Mouse (Mus musculus) kidney, embryonic 15.5 days (tissue): ENCODE data around the gene Phf1. TPM values are rescaled to one million over a fixed set of nuclear protein-coding genes. Genes with fewer than 3 reads are reported as not detected.

Experiments
- ATAC-seq: fragments of 200-750 bp; cut with Nextera tagmentation; replicated peaks from 2 replicates; pipeline ENCODE4 v1.8.0; 2017; ENCODE audit warnings: moderate TSS enrichment; ENCODE audit not compliant: low FRiP score
- H3K27ac ChIP-seq: fragments of 300-500 bp; sonication (generic); 2 replicates; pipeline ENCODE4 v1.5.1; 2015; ENCODE audit warnings: mild to moderate bottlenecking, inconsistent platforms
- H3K27me3 ChIP-seq: fragments of 300-500 bp; sonication (generic); 2 replicates; pipeline ENCODE4 v1.6.1; 2015; ENCODE audit warnings: inconsistent platforms
- H3K36me3 ChIP-seq: fragments of 300-500 bp; sonication (generic); 2 replicates; pipeline ENCODE4 v1.6.1; 2015; ENCODE audit warnings: inconsistent platforms
- H3K4me1 ChIP-seq: fragments of 300-500 bp; sonication (generic); 2 replicates; pipeline ENCODE4 v1.6.1; 2015; ENCODE audit warnings: inconsistent platforms
- H3K4me2 ChIP-seq: fragments of 300-500 bp; sonication (generic); 2 replicates; pipeline ENCODE4 v1.6.1; 2015; ENCODE audit warnings: moderate library complexity, mild to moderate bottlenecking, inconsistent platforms
- H3K4me3 ChIP-seq: fragments of 300-500 bp; sonication (generic); replicated peaks from 2 replicates; pipeline ENCODE4 v1.5.1; 2015; ENCODE audit warnings: mild to moderate bottlenecking, inconsistent platforms
- H3K9ac ChIP-seq: fragments of 300-500 bp; sonication (generic); 2 replicates; pipeline ENCODE4 v1.6.1; 2015; ENCODE audit warnings: mild to moderate bottlenecking, inconsistent platforms
- H3K9me3 ChIP-seq: fragments of 300-500 bp; sonication (generic); replicated peaks from 2 replicates; pipeline ENCODE4 v1.6.1; 2016; ENCODE audit warnings: inconsistent platforms
- WGBS: fragments of 180-500 bp; shearing (Covaris S2); methylation state at CpG from one replicate; pipeline ENCODE4 v1.1.7; 2015; ENCODE audit warnings: mixed read lengths; 5-methylcytosine and 5-hydroxymethylcytosine counted together
- polyA plus RNA-seq: library from polyadenylated mRNA; unstranded; fragments of >200 nt; fragmentation: Nextera tagmentation; extraction: Ambion mirVana; gene quantifications from 2 replicates; pipeline ENCODE4 v1.2.1, GENCODE M21; 2015

Phf1 gene
- polyA plus RNA-seq, 1 experiment from 2014 or later = 8.7 TPM

- Histone ChIP-seq H3K4me1 (peaks cover 23% of the 10 kb centered on the region), H3K36me3 (peaks cover 70% of the 10 kb centered on the region), H3K4me2 (no peak overlapping the region), H3K27ac (no peak overlapping the region), H3K9ac (no peak overlapping the region), H3K4me3 (no peak overlapping the region), H3K9me3 (no peaks in the 10 kb centered on the region), H3K27me3 (no peaks in the 10 kb centered on the region)
- no peak for ATAC-seq
- 90% methylated on average over 18 of the region's 18 CpGs for WGBS
These were observed 24.0 kb downstream of the Phf1 start for GRCm38 (mm10) chr17:26956895-26957294.

- no peak for ATAC-seq
- WGBS = 95% methylated on average over 5 of the region's 5 CpGs
- H3K4me3 ChIP-seq = no peak overlapping the region
- H3K27ac ChIP-seq = no peak overlapping the region
- H3K27me3 ChIP-seq = no peaks in the 10 kb centered on the region
- no peak overlapping the region for H3K9ac ChIP-seq
- H3K36me3 ChIP-seq = peaks cover 77% of the 10 kb centered on the region
- peaks cover 13% of the 10 kb centered on the region for H3K4me1 ChIP-seq
- no peaks in the 10 kb centered on the region for H3K9me3 ChIP-seq
- no peak overlapping the region for H3K4me2 ChIP-seq
These were observed 25.0 kb downstream of the Phf1 start for GRCm38 (mm10) chr17:26957872-26958271.

DNA sequence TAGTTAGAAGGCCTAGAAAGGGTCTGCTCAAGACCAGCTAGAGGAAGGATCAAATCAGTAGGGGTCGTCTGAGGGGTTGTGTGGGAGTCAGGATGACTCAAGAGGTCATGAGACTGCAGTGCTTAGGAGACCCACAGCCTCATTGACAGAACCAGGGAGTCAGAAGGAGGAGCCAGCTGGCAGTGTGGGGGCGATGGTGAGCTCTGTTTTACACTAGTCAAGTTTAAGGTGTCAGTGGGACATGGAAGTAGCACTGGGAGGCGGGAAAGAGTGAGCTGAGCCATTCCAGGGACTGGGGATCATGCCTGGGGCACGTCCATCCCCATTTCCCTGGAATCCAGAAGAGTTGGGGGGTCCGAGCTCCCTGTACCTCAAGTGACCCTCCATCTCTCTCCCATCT lies 26.0 kb downstream of the Phf1 start:
- H3K4me3 ChIP-seq = no peak overlapping the region
- no peaks in the 10 kb centered on the region for H3K9me3 ChIP-seq
- H3K4me1 ChIP-seq = peaks cover 3% of the 10 kb centered on the region
- no peak for ATAC-seq
- H3K27me3 ChIP-seq = no peaks in the 10 kb centered on the region
- H3K4me2 ChIP-seq = no peak overlapping the region
- no peak overlapping the region for H3K9ac ChIP-seq
- 49% methylated on average over 5 of the region's 5 CpGs for WGBS
- no peak overlapping the region for H3K27ac ChIP-seq
- peaks cover 83% of the 10 kb centered on the region for H3K36me3 ChIP-seq

DNA sequence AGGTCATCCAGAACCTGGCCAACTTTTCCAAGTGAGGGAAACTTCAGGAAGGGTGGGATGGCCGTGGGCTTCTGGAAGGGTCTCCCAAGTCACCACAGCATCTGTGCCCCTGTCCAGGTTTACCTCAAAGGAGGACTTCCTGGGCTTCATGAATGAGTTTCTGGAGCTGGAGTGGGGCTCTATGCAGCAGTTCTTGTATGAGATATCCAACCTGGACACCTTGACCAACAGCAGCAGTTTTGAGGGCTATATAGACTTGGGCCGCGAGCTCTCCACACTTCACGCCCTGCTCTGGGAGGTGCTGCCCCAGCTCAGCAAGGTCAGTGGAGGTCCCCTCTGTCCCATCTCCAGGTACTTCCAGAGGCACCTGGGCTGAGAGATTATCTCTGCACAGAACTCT lies 27.0 kb downstream of the Phf1 start:
- ATAC-seq = no peak
- Histone ChIP-seq H3K4me3 (no peak overlapping the region), H3K36me3 (peaks cover 90% of the 10 kb centered on the region), H3K9me3 (no peaks in the 10 kb centered on the region), H3K4me2 (no peak overlapping the region), H3K27me3 (no peaks in the 10 kb centered on the region), H3K9ac (no peak overlapping the region), H3K4me1 (no peaks in the 10 kb centered on the region), H3K27ac (no peak overlapping the region)
- WGBS = 92% methylated on average over 4 of the region's 4 CpGs

GRCm38 (mm10) chr17:26961572-26962240 lies 28.9 kb downstream of the Phf1 start:
- H3K27me3 ChIP-seq = no peaks in the 10 kb centered on the region

DNA sequence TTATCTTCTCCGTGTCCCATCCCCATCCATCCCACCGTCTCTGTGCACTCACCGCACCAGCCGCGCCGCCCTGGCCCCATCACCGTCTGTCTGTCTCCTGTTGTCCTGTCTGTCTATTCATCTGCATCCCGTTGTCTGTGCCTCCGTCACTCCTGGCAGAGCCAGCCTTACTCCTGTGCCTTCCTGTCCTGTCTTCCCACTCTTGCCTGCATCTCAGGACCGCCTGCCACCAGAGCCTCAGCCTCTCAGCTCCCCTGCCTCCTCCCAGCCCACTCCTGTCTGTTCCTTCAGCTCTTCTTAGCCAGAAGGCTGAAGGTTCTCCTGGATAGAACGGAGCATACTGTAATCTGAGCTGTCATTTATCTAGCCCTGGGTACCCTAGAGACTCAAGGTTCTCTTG lies 34.1 kb downstream of the Phf1 start:
- Histone ChIP-seq H3K27ac (no peak overlapping the region), H3K4me3 (no peak overlapping the region), H3K4me1 (peaks cover 13% of the 10 kb centered on the region), H3K4me2 (no peak overlapping the region), H3K27me3 (no peaks in the 10 kb centered on the region), H3K36me3 (peaks cover 72% of the 10 kb centered on the region), H3K9ac (no peak overlapping the region), H3K9me3 (no peaks in the 10 kb centered on the region)
- 89% methylated on average over 11 of the region's 11 CpGs for WGBS
- no peak for ATAC-seq

More at GRCm38 (mm10) chr17:26961572-26962240, 28.9 kb downstream of the Phf1 start:
- no peaks in the 10 kb centered on the region for H3K9me3 ChIP-seq
- no peak overlapping the region for H3K9ac ChIP-seq
- H3K36me3 ChIP-seq = peaks cover 90% of the 10 kb centered on the region
- no peak for ATAC-seq
- no peak overlapping the region for H3K4me3 ChIP-seq
- H3K4me2 ChIP-seq = no peak overlapping the region
- H3K27ac ChIP-seq = no peak overlapping the region
- WGBS = 94% methylated on average over 21 of the region's 21 CpGs
- no peaks in the 10 kb centered on the region for H3K4me1 ChIP-seq

DNA sequence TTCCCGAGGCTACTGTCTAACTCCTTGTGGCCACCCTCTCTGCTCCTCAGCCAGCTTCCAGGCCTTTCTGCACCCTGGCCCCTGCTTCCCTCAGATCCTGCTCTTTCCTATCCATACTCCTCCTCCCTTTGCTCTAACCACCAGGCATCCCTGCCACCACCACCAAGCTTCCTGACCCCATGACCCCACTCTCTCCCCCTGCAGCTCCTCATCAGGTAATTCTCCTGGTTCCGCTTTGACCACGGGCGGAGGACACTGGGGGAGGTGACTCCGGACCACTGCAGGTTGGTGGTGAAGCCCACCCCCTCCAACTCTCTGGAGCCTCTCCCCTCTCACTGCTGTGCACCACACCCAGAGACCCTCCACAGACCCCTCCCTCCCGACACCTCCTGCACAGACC lies 34.6 kb downstream of the Phf1 start:
- WGBS = 86% methylated on average over 6 of the region's 6 CpGs
- no peak overlapping the region for H3K27ac ChIP-seq
- H3K27me3 ChIP-seq = no peaks in the 10 kb centered on the region
- H3K4me1 ChIP-seq = peaks cover 17% of the 10 kb centered on the region
- H3K4me3 ChIP-seq = no peak overlapping the region
- no peak for ATAC-seq
- H3K9me3 ChIP-seq = no peaks in the 10 kb centered on the region
- H3K9ac ChIP-seq = no peak overlapping the region
- peaks cover 67% of the 10 kb centered on the region for H3K36me3 ChIP-seq
- no peak overlapping the region for H3K4me2 ChIP-seq

DNA sequence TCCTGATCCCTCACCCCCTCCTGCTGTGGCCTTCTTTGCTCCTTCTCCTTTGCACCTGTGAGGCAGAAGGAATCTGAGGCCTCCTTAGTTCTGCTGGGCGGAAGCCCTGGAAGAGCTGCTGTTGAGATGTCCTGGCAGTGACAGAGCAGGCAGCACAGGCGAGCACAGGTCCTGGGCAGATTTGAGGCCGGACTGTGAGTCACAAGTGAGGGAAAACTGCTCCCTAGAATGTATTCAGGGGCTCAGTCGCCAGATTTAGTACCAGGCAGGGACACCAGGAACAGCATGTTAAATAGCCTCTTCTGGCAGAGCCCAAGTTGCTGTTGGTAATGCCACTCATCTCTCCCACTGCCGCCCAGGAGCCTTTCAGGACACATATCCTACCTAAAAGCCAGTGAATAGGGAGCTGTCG lies 35.4 kb downstream of the Phf1 start:
- no peaks in the 10 kb centered on the region for H3K27me3 ChIP-seq
- no peak overlapping the region for H3K4me3 ChIP-seq
- no peak overlapping the region for H3K4me2 ChIP-seq
- no peak overlapping the region for H3K27ac ChIP-seq
- peaks cover 60% of the 10 kb centered on the region for H3K36me3 ChIP-seq
- ATAC-seq = no peak
- H3K9ac ChIP-seq = no peak overlapping the region
- no peaks in the 10 kb centered on the region for H3K9me3 ChIP-seq
- peaks cover 18% of the 10 kb centered on the region for H3K4me1 ChIP-seq
- whole genome bisulfite sequencing = 87% methylated on average over 6 of the region's 6 CpGs

- H3K27ac ChIP-seq = no peak overlapping the region
- H3K27me3 ChIP-seq = no peaks in the 10 kb centered on the region
- peaks cover 53% of the 10 kb centered on the region for H3K36me3 ChIP-seq
- no peak overlapping the region for H3K4me2 ChIP-seq
- H3K4me1 ChIP-seq = peaks cover 26% of the 10 kb centered on the region
- H3K4me3 ChIP-seq = no peak overlapping the region
- no peak overlapping the region for H3K9ac ChIP-seq
- no peaks in the 10 kb centered on the region for H3K9me3 ChIP-seq
- 89% methylated on average over 6 of the region's 6 CpGs for WGBS
- no peak for ATAC-seq
These were observed 36.4 kb downstream of the Phf1 start for GRCm38 (mm10) chr17:26969257-26969656.

DNA sequence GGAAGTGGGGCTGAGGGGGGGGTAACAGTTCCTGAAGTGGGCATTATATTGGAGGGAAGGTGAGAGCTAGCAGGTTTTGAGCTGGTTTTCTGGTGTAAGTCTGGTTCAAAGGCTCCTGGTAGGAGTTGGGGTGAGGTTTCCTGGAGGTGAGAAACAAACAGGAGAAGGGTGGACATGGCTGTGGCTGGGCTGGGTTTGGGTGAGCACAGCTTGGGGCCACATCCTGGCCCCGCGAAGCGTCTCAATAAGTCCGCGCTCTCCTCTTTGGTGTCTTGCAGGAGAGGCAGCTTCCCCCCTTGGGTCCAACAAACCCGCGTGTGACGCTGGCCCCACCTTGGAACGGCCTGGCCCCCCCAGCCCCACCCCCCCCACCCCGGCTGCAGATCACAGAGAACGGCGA lies 37.4 kb downstream of the Phf1 start:
- no peak for ATAC-seq
- Histone ChIP-seq H3K4me3 (no peak overlapping the region), H3K9ac (no peak overlapping the region), H3K36me3 (peaks cover 53% of the 10 kb centered on the region), H3K27ac (no peak overlapping the region), H3K4me1 (peaks cover 36% of the 10 kb centered on the region), H3K4me2 (no peak overlapping the region), H3K9me3 (no peaks in the 10 kb centered on the region), H3K27me3 (no peaks in the 10 kb centered on the region)
- WGBS = 86% methylated on average over 11 of the region's 12 CpGs

- Histone ChIP-seq H3K9me3 (no peaks in the 10 kb centered on the region), H3K4me3 (peak overlapping the region; percentile 81), H3K36me3 (peaks cover 53% of the 10 kb centered on the region), H3K27ac (0 out of 2 replicates have a peak overlapping the region, but pooled peaks have one; percentile 15), H3K4me1 (peaks cover 45% of the 10 kb centered on the region), H3K27me3 (no peaks in the 10 kb centered on the region), H3K4me2 (peak overlapping the region; percentile 95), H3K9ac (0 out of 2 replicates have a peak overlapping the region, but pooled peaks have one; percentile 4)
- 45% methylated on average over 7 of the region's 8 CpGs for WGBS
- ATAC-seq = no peak
These were observed 38.5 kb downstream of the Phf1 start for GRCm38 (mm10) chr17:26971247-26971905.

DNA sequence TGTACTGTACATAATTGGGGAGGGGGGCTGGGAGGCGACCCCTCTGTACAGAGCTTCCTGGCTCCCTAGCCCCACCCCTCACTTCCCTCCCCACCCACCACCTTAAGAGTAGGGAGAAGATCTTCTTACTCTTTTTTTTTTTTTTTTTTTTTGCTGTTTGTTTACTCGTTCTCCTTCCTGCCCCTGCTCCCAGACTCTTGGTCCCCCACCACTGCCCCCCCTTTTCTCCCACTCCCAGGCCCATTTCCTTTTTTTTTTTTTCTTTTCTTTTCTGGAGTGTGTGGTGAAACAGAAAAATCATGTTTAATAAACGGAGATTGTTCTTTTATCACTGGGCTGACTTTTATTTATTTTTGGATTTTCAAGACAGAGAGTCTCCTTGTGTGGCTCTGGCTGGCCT lies 39.3 kb downstream of the Phf1 start:
- ATAC-seq = no peak
- H3K27me3 ChIP-seq = no peaks in the 10 kb centered on the region
- H3K9ac ChIP-seq = peak overlapping the region; percentile 82
- H3K36me3 ChIP-seq = peaks cover 53% of the 10 kb centered on the region
- H3K9me3 ChIP-seq = no peaks in the 10 kb centered on the region
- H3K4me1 ChIP-seq = peaks cover 48% of the 10 kb centered on the region
- H3K4me2 ChIP-seq = peak overlapping the region; percentile 95
- WGBS = 2% methylated on average over 3 of the region's 3 CpGs
- peak overlapping the region; percentile 91 for H3K27ac ChIP-seq
- peak overlapping the region; percentile 81 for H3K4me3 ChIP-seq
